Mouse (Mus musculus) bone marrow, adult 2 months (tissue): ENCODE results near the gene Serbp1.

ENCODE experiments used
- CTCF ChIP-seq: fragments of 200-500 bp; IDR thresholded peaks from 2 replicates; pipeline ENCODE4 v1.5.1; 2011; ENCODE audit warnings: low read length, control low read depth; ENCODE audit not compliant: control insufficient read depth, insufficient read depth
- POLR2A ChIP-seq: fragments of 200-500 bp; IDR thresholded peaks from 2 replicates; pipeline ENCODE4 v1.6.1; 2011; ENCODE audit warnings: low read depth, mild to moderate bottlenecking, control low read depth, low read length, borderline replicate concordance; ENCODE audit not compliant: control insufficient read depth

- no peak for TF ChIP-seq POLR2A
- no peak for TF ChIP-seq CTCF
These were observed 44.9 kb downstream of the Serbp1 start for GRCm38 (mm10) chr6:67282897-67283296.
